Mouse (Mus musculus) NIH3T3 (cell line): Measurements from ENCODE around the gene Padi2.

Source experiments
- DNase-seq: peaks from one replicate; pipeline ENCODE4 v3.0.0-alpha.2; 2012; ENCODE audit warnings: low read depth

Gene Padi2

GRCm38 (mm10) chr4:140906076-140906826 lies at the start of gene Padi2:
Gene Padi2, plus strand, starts transcription at chr4:140906344.
- DNase-seq, result no peak

- no peak for DNase-seq
Observed at GRCm38 (mm10) chr4:140857041-140857440, 49.1 kb upstream of the Padi2 start.

DNA sequence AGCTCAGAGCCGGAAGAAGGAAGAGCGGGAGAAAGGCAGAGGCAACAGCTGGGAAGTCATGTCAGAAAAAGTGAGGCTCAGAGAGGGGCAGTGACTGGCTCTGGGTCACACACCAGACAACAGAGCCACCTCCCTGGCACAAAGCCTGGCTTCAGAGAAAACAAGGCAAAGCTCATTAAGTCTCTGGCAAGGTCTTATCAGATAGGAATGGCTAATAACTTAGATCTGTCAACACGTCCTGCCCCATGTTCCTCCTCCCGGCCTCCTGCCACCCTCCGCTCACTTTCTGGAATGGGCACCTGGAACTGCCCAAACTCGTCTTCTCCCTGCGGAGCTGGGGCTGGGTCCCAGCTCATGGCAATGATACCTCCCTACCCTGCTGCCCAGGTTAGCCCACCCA lies 48.3 kb upstream of the Padi2 start:
- no peak for DNase-seq

- no peak for DNase-seq
Observed at GRCm38 (mm10) chr4:140859291-140859690, 46.9 kb upstream of the Padi2 start.

- DNase-seq, result no peak
Observed at GRCm38 (mm10) chr4:140860125-140860766, 45.9 kb upstream of the Padi2 start.

DNA sequence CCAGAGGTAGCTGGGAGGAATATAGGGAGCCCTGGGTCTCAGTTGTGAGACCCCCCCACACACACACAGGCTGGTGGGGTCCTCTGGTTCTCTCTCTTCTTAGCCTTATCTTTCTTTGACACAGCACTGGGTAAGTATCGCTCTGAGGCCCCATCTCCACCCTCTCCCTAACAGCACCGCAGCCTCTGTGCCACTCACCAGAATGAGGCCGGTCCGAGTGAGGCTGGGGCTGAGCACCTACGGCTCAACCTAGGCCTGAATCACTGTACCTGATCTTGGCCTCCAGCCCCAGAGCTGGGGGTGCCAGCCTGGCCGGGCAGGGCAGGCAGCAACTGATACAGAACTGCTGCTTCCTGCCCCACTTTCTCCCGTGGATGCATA lies 45.4 kb upstream of the Padi2 start:
- no peak for DNase-seq

DNA sequence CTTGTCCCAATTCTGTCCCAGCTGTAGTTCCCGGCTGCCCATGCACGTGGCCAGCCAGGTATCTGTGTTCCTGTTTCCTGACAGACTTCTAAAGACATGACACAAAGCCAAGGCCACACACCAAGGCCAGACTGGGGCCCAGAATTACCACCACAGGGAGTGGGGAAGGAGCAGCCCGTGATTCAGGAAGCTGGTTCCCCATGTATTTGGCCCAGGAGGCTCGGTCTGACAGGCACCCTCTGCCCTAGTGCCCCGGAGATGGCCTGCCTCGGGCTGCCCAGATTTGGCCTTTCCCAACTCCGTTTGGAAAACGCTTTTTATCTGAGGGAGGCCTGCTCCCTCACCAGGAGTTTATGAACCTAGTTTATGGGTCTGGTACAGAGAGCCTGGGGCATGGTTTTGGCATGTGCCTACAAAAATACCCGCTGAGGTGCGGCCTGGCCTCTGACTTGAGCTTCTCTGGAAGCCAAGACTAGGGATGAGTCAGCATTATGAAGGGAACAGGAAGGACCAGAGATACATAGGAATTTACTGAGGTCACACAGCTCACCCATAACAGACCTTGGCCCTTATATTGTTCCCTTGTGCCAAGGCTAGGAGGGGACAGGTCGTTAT lies 44.0 kb upstream of the Padi2 start:
- peak; percentile 14 for DNase-seq

DNA sequence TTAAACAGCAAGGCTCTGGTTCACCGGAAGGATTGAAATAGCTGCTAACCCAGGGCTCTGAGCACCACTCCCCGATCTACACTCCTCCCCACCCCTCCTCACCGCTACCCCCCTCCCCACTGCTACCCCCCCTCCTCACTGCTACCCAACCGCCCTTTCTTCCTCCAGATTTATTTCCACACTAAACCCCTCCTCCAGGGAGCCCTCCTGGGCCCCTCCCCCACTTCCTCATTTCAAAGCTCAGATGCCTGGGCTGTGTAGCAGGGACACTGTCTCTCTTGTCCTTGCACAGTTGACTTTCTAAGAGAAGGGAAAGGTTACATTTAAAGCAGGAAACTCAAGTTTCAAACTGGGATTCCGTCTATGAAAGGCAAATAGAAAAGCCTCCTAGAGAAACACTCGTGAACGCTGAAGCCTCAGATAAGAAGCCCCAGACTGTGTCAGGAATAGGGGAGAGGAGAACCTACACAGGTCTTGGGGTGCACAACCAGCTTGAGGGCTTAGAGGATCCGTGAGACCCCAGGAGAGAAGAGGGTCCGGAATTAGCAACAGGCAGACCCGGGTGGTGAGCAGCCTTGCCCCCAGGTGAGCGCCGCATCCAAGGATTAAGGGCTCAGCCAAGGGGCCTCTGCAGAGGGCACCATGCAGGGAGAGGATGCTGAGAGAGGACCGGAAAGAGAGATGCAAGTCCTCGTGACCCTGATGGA lies 37.5 kb upstream of the Padi2 start:
- no peak for DNase-seq

DNA sequence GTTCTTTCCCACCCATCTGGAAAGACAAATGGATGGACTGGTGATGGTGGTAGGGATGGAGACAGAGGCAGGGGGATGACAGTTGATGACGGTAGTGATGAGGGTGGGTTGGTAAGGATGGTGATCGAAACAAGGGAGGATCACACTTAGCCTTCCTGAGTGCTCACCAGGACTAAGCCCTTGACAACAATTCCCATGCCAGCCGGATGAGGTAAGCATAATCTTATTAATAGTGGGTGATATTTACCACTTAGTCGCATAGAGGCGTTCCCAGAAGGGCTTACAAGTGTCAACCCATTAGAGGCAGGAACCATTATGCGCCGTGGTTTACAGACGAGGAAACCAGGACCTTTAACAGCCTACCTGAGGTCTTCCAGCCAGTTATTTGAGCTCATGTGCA lies 36.2 kb upstream of the Padi2 start:
- no peak for DNase-seq

GRCm38 (mm10) chr4:140870876-140871275 lies 35.3 kb upstream of the Padi2 start:
- no peak for DNase-seq

- DNase-seq, result no peak
Observed at GRCm38 (mm10) chr4:140871376-140871775, 34.8 kb upstream of the Padi2 start.

DNA sequence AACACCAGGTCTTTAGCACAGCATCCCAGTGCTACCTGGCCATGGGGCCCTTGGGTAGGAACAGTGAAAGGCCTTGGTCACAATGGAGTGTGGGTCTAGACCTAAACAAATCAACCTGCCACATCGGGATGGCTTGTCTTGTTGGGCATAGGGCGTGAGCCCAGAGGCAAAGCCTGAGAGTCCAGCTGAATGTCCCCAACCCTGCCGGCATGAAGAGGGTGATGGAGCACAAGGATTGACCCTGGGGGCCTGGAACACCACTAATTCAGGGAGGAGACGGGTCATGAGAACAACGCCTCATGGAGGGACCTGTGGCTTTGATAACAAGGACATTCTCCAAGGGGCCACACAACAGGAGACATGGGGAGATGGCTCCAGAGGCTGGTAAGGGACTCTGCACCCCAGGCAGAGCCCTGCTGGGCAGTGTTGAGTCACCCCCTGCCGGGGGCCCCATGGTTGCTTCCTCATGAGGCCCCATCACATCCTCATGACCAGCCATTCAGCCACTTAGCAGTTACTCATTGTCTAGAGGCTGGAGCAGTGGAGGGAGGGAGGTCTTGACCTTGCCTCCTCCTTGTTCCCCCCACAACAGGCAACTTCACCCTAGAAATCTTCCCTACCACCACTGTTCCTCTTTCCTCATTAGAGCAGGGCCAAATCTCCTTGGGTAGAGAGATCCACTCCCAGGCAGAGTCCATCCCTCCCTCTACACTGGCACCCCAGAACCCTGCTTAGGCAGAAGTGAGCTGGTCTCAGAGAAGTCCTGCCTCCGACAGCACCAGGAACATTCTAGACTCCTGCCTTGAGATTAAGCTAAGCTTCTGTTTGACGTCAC lies 34.1 kb upstream of the Padi2 start:
- DNase-seq, result no peak

GRCm38 (mm10) chr4:140872686-140872992 lies 33.5 kb upstream of the Padi2 start:
- DNase-seq, result no peak

DNA sequence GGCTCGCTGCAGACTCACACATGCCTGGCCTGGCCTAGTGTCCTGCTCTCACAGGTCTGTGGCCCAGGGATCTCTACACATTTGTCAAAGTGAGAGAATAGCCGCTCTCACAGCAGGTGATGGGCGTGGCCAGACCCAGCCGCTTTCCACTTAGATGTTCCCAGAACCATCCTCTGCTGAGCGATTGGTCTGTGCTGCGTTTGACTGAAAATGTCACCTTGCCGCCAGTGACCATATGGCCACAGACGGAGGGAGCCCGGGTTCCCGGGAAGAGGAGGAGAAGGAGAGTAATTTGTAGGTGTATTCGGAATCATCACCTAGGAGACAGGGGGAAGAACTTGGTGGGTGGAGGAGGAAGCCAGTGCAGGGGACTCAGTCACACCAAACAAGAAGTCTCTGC lies 33.1 kb upstream of the Padi2 start:
- DNase-seq, result no peak

GRCm38 (mm10) chr4:140876161-140876560 lies 30.0 kb upstream of the Padi2 start:
- DNase-seq, result no peak

GRCm38 (mm10) chr4:140876681-140877080 lies 29.5 kb upstream of the Padi2 start:
- DNase-seq, result no peak

- no peak for DNase-seq
Observed at GRCm38 (mm10) chr4:140877441-140877840, 28.7 kb upstream of the Padi2 start.

- DNase-seq, result no peak
Observed at GRCm38 (mm10) chr4:140878655-140879054, 27.5 kb upstream of the Padi2 start.

- DNase-seq, result no peak
Observed at GRCm38 (mm10) chr4:140879116-140879515, 27.0 kb upstream of the Padi2 start.

DNA sequence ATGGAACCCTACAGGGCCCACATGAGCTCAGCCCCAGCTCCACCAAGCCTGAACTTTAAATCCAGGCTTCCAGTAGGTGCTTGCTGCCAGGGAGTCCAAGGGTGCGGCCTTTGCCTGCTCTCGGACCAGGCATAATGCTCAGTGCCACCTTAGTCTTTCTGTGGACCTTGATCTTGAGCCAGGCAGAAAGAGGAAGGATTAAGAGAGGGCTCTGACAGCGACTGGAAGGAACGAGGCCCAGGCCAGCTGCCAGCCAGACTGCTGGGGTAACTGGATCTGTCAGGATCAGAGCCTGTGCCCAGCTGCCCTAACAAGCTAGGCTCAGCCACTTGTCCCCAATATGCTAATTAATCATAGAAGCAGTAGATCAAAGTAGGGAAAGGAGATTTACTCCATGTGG lies 26.4 kb upstream of the Padi2 start:
- DNase-seq, result no peak

- no peak for DNase-seq
Observed at GRCm38 (mm10) chr4:140880207-140880606, 25.9 kb upstream of the Padi2 start.

DNA sequence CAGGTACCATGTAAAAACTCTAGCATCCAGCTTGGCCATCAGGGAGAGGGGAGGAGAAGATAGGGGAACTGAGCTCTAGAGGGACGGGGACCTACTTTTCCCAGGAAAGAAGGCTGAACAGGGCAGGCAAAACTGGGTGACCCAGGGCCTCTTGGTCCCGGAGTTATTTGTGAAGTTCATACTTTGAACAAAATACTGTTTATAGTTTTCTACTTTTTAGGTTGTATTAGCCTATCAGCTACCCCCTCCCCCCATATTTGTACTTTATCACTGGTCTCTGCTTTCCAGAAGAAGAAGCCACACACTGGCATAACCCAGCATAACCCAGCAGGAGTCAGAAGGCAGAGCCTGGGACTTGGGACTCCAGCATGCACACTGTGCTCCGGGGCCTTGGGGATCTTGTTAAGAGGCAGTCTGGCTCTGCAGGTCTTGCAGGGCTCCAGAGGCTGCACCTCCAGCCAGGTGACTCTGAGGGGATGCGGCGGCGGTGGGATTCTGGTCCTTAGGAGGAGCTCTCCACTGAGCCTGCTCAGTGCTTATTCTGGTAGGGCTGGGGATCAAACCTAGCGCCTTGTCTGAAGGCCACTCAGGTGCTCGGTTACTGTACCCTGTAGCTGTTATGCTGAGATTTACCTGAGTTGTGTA lies 25.0 kb upstream of the Padi2 start:
- no peak for DNase-seq
